Mouse (Mus musculus) kidney, adult 2 months (tissue): ENCODE results near the gene Naa60.

Source experiments
- CTCF ChIP-seq: fragments of 200-500 bp; conservative IDR thresholded peaks from 2 replicates; pipeline ENCODE4 v1.5.1; 2011; ENCODE audit warnings: low read depth, mild to moderate bottlenecking, control low read depth, low read length, moderate library complexity, mixed read lengths; ENCODE audit not compliant: insufficient read depth, insufficient read length
- POLR2A ChIP-seq: fragments of 200-500 bp; IDR thresholded peaks from one replicate; pipeline ENCODE4 v1.6.1; 2011; ENCODE audit warnings: low read depth, low read length, control low read depth

DNA sequence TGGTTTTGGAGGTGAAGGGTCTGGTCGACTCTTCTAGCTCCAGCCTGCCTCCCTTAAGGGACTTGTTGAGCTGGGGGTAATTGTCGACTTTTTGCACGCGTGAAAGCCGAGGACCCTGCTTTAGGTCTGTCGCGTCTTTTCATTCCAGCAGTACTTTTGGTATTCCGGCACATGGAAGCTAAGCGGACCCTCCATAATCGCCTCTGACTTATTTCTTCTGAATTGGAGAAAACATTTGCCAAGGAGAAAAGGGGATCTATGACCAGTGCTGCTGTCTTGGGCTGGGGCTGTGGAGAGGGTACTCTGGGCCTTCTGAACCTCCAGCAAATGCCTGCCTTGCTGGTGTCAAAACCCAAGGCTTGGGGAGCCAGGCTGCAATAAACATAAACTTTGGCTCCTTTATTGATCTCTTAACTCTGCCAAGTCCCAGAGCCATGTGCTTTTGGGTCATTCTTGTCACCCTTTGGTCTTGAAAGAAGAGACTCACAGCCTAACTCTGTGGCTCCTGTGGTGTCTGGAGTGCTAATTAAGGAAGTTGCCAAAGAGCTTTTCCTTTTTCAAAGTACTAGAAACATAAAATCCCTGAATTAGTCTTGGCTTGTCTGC lies 13.0 kb downstream of the Naa60 start:
- TF ChIP-seq POLR2A = no peak
- TF ChIP-seq CTCF = no peak
